Mouse (Mus musculus): ENCODE results near the gene Poc1a.
A peak's percentile ranks its signal among the peaks of the same experiment; 100 is the strongest.

Gene Poc1a

DNA sequence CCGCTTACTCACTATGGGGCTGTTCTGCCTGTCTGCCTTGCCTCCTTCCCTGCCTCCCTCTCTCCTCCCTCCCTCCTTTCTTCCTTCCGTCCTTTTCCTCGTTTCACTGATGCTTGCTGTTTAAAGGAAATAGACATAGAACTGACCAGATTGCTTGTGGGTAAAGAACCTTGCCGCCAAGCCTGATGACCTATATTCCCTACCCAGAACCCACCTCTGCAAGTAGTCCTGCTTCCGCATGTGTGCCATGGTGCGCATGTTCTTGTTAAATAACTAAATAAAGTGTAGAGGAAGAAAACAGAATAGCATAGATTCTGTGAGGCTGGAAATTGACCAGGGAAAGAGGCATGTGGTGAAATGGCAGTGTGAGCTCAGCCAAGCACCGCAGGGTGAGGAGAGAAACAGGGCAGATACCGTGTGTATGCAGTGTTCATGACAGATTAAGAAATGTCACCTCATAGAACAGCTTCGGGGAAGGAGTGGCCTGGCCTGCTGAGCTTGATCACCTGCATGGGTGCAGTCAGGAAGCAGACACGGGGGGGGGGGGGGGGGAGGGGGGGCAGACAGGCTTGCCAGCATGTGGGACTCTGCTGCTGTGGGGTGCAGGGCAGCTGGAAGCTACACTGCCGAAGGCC is 20.7 kb downstream of the Poc1a start:
- DNase-seq = peak; percentile 45

DNA sequence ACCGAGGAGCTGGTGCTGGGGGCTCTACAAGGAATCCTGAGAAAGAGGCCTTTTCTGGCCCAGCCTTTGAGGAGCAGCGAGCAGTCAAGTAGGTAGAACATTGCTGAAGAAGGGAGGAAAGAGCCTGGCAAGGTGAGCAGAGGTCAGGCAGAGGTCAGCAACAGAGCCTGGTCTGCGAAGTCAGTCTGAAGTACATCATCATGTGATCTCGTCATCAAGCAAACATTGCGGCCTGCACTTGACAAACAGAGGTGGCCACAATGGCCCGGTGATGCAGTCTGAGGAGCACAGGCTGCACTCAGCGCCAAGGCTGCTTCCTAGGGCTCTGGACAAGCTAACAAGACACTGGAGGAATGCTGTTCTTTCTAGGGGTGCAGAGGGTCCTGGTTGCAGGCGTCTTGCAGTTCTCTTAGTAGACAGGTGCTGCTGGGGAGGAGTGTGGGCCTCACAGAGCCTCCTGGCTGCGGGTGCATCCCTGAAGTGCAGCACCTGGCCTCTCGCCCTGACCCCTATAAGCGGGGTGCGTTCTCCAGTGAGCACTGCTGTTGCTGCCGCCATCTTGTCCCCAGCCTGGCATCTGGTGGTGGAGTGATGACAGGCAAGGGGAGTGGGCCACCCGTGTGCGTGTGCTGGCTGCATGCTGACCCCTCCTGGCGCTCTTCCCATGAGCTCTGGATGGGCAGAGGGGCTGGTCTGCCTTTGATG is 21.7 kb downstream of the Poc1a start:
- DNase-seq = no peak

GRCm38 (mm10) chr9:106303460-106303960 is 22.6 kb downstream of the Poc1a start:
- no peak for DNase-seq

- no peak for DNase-seq
These were observed 24.4 kb downstream of the Poc1a start for GRCm38 (mm10) chr9:106305228-106305627.

DNA sequence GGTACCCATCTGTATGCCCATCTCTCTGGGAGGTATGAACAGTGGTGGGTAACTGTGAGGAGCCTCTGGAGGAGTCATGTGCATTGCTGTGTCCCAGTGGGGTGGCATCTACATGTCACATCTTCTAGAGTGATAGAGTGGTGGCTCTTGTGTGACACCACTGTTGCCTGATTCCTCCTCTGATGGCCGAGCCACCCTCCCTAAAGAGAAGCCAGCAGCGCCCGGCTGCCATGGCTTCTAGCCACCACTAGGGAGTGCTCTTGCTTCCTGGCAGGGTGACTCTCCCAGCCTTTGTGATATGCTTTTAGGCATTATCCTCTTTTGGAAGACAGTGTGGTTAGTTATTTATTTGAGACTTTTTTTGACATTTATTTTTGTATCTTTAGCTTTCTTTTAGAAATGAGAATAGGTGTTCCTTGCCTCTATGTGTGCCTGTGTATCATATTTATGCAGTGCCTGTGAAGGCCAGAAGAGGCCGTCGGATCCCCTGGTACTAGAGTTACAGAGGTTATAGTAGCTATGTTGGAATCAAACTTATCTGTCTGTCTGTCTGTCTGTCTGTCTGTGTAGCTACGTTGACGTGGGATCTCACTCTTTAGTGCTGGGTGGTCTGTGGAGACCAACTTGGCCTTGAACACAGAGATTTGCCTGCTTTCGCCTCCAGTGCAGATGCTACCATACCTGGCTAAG is 25.9 kb downstream of the Poc1a start:
- DNase-seq = peak; percentile 71

DNA sequence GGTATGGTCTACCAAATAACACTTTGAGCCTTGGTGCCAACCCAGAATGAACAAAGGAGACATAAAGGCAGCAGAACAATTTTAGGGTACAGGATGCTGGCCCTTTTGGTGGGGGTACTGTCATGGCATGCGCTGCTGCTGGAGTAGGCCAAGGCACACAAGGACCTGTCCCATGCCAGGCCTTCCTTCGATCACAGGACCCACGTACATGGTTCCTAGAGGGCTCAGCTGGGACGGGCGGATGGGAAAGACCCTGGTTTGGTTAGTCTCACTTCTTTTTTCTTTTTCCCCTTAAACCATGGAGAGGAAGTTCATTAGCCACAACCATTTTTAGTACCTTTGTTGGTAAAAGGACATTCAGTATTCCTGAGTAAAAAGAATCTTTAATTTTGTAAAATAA is 27.3 kb downstream of the Poc1a start:
- no peak for DNase-seq

GRCm38 (mm10) chr9:106308555-106308954 is 27.7 kb downstream of the Poc1a start:
- DNase-seq = no peak

DNA sequence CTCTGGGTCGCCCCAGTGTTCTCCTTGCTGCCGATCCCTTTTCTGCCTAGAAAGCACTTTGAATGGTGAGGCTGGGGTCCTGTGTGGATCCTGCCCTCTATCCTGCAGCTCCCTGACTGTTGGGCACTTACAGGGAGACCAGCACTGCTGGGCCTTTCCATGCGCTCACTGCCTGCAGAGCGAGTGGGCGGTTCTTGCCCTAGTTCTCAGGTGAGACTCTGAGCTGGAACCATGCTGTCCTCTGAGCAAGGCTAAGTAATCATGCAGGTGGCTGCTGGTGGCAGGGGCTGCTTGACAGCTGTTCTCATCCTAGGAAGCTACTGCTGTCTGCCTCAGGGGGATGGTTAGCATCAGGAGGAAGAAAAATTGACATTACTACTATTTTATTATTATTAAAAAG is 28.1 kb downstream of the Poc1a start:
- no peak for DNase-seq

DNA sequence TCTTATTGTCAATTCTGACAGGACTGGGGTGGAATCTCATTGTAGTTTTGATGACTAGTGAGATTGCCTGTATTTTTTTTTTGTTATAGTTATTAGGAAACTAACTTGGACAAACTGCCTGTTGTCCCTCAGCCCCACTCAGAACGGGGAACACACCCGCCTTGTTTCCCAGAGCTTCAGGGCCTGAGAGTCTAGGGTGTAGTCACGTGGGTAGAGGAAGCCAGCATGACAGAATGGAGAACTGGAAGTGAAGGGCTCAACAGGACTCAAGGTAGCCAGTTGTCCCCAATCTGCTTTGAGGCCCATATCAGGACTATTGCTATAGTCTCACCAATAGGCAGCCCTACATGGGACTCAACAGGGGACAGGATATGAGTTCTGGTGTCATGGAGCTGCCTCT is 29.0 kb downstream of the Poc1a start:
- DNase-seq = no peak

DNA sequence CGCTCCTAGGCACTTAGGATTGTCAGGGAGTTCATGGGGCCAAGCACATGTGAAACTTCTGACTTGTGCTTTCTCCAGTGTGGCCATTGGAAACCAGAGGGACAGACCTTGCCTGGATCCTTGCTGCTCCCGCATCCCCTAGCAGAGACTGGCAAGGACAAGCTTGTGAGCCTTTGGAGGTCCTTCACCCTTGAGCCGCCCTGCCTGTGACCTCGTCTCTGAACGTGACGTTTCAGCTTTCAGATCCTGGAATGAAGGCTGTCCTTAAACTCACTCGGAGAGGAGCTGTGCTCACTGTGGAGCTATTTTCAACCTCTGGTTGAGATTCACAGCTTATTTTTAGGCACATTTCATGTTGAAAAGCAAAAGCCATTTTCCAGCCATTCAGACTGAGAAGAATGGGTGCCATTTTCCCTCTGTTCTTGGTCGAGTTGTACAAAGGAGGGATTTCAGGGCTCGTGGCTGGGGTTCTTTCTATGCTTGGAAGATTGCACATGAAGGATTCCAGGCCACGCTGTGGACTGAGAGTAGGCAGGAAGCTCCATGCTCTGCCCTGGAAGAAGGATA is 30.8 kb downstream of the Poc1a start:
- DNase-seq = no peak

DNA sequence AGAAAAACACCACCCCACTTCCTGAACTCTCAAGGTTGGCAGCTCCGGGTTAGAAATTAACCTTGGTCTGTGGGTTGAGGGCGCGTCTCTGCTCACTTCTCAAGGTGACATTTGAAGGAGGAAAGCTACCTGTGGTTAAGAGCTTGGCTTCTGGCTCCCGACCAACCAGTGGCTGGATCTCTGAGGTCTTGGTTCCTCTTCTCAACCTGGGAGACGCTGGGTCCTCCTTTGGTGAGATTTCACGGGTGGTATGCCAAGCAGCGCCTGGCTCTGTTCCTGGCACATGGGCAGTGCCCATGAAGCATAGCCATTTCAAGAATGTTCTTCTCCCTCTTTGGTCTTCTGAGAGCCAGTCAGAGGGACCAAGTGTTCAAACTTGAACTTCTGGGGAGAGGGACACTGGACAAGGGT is 32.1 kb downstream of the Poc1a start:
- no peak for DNase-seq

DNA sequence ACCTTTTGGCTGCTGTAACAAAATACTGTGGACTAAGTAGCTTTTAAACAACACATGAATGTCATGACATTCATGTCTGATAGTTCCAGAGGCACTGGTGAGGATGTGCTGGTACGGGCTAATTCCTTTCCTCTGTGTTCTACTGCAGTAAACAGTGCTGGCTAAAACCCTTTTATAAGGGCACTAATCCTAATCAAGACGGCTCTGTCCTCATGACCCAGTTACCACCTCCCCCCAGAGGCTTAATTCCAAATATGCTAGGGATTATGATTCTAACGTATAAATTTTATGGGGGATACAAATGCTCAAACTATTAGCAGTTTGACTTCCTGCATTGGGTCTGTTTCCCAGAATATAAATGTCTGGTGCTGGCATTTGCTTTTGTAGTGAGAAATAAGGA is 33.3 kb downstream of the Poc1a start:
- DNase-seq = peak; percentile 75

DNA sequence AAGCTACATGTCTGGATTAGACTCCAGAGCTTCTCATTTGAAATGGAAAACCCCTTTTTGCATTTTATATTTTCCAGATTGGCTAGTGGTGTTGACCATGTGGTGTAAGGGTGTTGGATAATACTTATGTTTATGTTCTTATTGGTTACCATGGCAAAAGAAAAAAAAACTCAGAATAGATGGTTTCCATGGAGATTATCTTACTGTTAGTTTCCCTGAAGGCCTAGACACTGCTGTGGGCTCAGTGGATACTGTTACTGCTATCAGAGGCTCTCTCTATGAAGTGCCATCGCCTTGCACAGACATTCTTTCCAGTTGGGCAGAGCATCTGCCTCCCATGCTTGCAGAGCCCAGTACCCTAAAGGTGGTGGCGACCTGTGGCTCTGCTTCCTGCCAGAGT is 37.2 kb downstream of the Poc1a start:
- DNase-seq = no peak

DNA sequence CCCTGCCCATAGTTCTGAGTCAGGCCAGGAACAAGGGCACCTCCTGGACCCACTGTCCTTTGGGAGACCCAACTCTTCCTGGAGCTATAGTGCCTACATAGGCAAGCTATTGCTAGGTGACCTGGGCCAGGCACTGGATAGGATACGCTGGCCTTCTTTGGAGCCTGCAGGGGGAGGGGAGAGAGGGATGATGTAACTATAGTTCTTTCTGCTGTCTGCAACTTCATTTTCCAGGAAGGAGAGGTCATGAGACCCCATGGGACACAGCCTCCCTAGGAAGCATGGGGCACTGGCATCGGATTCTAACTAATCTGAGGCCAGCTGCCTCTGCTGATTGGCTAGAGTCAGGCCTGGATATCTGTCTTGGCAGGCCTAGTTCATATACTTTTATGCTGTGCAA is 38.2 kb downstream of the Poc1a start:
- DNase-seq = no peak

- DNase-seq = no peak
These were observed 41.6 kb downstream of the Poc1a start for GRCm38 (mm10) chr9:106322497-106322896.

DNA sequence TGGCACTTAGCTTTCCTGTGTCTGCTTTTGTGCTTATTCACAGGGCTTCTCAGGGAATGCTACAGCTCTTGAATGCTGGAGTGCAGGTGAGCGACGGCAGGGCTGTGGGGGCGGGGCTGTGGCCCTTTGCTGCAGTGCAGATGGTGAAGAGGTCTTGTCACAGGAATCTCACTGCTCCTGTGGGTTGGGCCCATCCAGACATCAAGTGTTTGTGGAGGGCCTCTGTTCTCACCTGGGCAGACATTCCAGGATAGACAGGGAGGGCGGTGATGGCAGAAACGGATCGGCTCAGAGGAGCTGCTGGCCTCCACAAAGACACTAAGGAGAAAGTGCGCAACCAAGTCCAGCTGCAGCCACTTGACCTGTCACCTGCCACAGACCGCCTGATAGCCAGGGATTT is 45.4 kb downstream of the Poc1a start:
- no peak for DNase-seq

DNA sequence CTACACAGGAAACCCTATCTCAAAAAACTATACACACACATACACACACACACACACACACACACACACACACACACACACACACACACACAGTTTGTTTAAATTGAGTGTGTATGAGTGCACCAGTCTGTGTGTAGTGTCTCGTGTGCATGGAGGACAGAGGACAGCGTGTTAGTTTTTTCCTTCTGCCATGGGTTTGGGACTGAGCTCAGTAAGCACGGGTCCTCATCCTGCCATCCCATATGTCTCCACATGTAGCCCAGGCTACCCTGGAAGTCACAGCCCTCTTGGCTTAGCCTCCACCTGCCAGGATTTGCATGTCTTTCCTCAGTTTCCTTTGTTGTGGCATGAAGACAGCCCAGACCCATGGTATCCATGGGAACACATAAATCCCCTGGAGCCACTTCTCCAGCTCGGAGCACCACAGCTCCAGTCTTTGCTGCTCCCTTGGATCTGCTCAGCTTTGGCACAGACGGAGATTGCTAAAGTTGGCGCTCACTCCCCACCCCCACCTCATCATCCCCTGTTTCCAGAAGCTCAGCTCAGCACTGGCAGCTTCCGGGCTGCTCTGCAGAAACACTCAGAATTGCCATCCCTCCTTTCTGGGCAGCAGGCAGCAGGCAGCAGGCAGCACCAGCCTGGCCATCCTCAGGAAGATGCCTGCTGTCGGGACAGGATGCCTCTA is 46.4 kb downstream of the Poc1a start:
- no peak for DNase-seq

- no peak for DNase-seq
These were observed 47.3 kb downstream of the Poc1a start for GRCm38 (mm10) chr9:106328068-106328610.

DNA sequence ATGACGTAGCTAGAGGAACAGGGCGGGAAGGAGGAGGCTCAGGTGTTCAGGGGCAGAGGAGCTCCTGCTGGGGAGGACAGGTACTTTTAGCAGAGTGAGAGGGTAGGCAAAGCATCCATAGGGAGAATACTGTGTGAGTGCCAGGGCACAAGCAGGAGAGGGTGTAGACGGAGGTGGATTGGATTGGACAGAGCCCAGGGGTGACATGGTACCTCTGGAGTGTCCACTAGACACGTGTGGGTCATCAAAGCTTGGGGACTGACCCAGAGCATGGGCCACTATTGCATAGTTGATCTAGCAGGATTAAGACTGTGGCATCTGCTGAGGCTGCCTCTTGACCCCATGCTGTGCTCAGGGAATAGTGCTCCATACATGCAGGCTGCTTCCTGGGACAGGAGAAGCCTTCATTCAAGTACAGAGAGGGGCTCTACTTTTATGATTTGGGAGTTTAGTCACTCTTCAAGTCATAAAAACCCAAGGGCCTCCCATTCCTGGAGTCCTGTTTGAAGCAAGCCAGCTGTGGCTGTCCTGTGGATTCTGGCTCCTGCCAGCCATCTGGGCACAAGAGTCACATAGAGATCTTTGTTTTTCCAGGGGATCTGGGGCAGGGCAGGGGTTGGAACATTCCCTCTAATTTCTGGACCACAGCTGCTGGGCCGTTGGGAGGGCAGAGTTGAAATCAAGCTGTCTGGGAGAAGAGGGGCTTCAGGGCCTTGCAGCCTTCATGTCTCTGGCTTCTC is 48.1 kb downstream of the Poc1a start:
- peak; percentile 24 for DNase-seq

DNA sequence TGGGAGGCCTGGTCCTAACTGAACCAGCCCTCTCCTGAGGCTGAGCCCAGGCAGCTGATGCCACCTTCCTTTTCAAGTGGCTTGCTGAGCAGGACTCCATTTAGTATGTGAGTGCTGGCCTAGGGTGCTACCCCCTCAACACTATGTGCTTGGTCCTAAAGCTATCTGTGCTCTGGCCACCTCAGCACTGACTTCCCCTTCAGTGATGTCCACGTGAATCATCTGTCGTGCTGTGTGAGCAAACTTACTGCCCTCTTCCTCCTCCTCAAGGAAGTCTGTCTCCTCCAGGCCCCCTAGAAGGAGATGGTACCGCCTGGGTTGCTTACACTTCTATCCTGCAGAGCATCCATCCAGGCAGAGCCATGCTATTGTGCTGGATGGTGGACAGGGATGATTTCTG is 51.9 kb downstream of the Poc1a start:
- DNase-seq = no peak

- DNase-seq = no peak
These were observed 56.8 kb downstream of the Poc1a start for GRCm38 (mm10) chr9:106337620-106338019.

Measured in retina, postnatal 1 day (tissue).